Mouse (Mus musculus) hindlimb bud, embryonic 11.5 days (tissue): ENCODE measurements around the gene Xcl1.
"Not testable (repeated sequence)": the region's sequence is repeated elsewhere in the genome, so short reads cannot be mapped to it uniquely, and the experiment has no call there.

Source experiments
- DNase-seq: peaks from one replicate; pipeline ENCODE4 v3.0.0-alpha.2; 2012; ENCODE audit warnings: low read depth, low spot score; ENCODE audit errors: extremely low spot score

The Xcl1 gene

GRCm38 (mm10) chr1:164935477-164936044 is at the start of gene Xcl1:
TSS of gene Xcl1 (minus strand) at chr1:164935527.
- DNase-seq = no peak

- DNase-seq = not testable (repeated sequence)
These were observed 49.4 kb upstream of the Xcl1 start for GRCm38 (mm10) chr1:164984681-164985080.

GRCm38 (mm10) chr1:164977351-164977750 is 42.0 kb upstream of the Xcl1 start:
- DNase-seq = no peak

GRCm38 (mm10) chr1:164975729-164976128 is 40.4 kb upstream of the Xcl1 start:
- DNase-seq = no peak

GRCm38 (mm10) chr1:164975276-164975675 is 39.9 kb upstream of the Xcl1 start:
- no peak for DNase-seq

GRCm38 (mm10) chr1:164973790-164974189 is 38.5 kb upstream of the Xcl1 start:
- no peak for DNase-seq

- no peak for DNase-seq
These were observed 38.0 kb upstream of the Xcl1 start for GRCm38 (mm10) chr1:164973341-164973740.

- DNase-seq = no peak
These were observed 37.4 kb upstream of the Xcl1 start for GRCm38 (mm10) chr1:164972744-164973143.

GRCm38 (mm10) chr1:164966095-164966698 is 30.9 kb upstream of the Xcl1 start:
- DNase-seq = no peak

- DNase-seq = no peak
These were observed 25.3 kb upstream of the Xcl1 start for GRCm38 (mm10) chr1:164960610-164961009.

- no peak for DNase-seq
These were observed 24.6 kb upstream of the Xcl1 start for GRCm38 (mm10) chr1:164959787-164960385.

GRCm38 (mm10) chr1:164959160-164959559 is 23.8 kb upstream of the Xcl1 start:
- DNase-seq = no peak

- no peak for DNase-seq
These were observed 22.6 kb upstream of the Xcl1 start for GRCm38 (mm10) chr1:164957974-164958373.

GRCm38 (mm10) chr1:164956725-164957399 is 21.5 kb upstream of the Xcl1 start:
- no peak for DNase-seq

GRCm38 (mm10) chr1:164955452-164956196 is 20.3 kb upstream of the Xcl1 start:
- DNase-seq = no peak

- DNase-seq = no peak
These were observed 18.2 kb upstream of the Xcl1 start for GRCm38 (mm10) chr1:164953574-164953973.

- DNase-seq = no peak
These were observed 733 bp upstream of the Xcl1 start for GRCm38 (mm10) chr1:164936060-164936459.

GRCm38 (mm10) chr1:164933441-164934188 is 1.7 kb downstream of the Xcl1 start:
- DNase-seq = no peak

GRCm38 (mm10) chr1:164931135-164931534 is 4.2 kb downstream of the Xcl1 start:
- DNase-seq = no peak

- DNase-seq = no peak
These were observed 5.3 kb downstream of the Xcl1 start for GRCm38 (mm10) chr1:164930006-164930405.
